Mouse (Mus musculus) bone marrow macrophage, adult 2 months (primary cell): ENCODE results near the gene Cacna2d3.

ENCODE experiments used
- CTCF ChIP-seq: IDR thresholded peaks from 2 replicates; pipeline ENCODE4 v1.5.1; 2012; ENCODE audit warnings: low read depth, mild to moderate bottlenecking, low read length, moderate library complexity
- POLR2A ChIP-seq: IDR thresholded peaks from 2 replicates; pipeline ENCODE4 v1.6.1; 2012; ENCODE audit warnings: mild to moderate bottlenecking, low read depth, low read length, borderline replicate concordance

GRCm38 (mm10) chr14:29599428-29599827, 122.2 kb downstream of the Cacna2d3 start:
- TF ChIP-seq POLR2A (no peak), CTCF (no peak)
